Mouse (Mus musculus) adrenal gland, postnatal 36 days (tissue): ENCODE measurements around the gene Sdf4. TPM values are rescaled to one million over a fixed set of nuclear protein-coding genes. Genes with fewer than 3 reads are reported as not detected.

Source experiments
- DNase-seq, 2 experiments: peaks; one replicate each; pipeline ENCODE4 v3.0.0; 2021; ENCODE audit warnings: mixed read lengths in 1 of 2
- microRNA-seq: library from miRNA; unstranded; fragments of <30 nt; microRNA quantifications from one replicate; pipeline ENCODE4 v1.2.0, GENCODE M21; 2021
- total RNA-seq, 2 experiments: library from RNA; stranded (reverse); gene quantifications; 2 replicates each; pipeline ENCODE4 v1.2.3; 2021

Sdf4 gene
- total RNA-seq, 2 experiments from 2014 or later: 266 to 276 TPM

DNA sequence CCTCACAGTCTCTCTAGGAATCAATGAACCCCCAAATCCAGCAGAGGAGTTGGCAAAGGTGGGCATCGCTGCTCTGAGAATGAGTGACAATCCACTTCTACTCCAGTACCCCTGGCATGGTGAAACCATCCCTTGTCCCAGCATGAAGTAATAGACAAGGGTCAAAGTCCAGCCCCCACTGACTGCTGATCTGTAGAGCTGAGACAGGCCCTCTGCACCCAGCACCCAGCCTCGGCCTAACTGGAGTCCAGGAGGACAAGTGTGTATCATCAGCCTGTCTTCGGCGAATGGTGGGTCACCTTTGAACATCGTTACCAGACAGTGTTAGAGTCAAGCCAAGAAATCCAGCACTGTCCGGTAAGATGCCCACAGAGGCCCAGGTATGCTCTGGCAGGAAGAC, 61.9 kb downstream of the Sdf4 start:
- no peak for DNase-seq

DNA sequence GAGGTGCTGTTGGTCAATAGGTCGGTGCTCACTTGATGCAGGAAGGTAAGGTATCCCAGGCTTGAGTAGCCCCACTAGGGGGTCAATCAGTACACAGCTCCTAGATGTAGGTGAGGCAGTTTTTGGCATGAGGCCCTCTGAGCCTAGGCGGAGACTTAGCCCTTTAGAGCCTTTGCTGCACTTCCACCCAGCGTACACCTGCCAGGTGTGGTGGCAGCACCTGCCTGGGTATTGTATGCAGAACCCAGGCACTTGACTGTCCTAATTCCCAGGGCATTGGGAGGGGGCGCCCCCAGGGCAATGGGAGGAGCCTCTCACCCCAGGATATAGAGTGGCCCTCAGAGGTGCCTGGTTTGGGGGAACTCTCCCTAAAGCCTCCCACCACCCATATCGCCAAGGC, 62.5 kb downstream of the Sdf4 start:
- DNase-seq: no peak

- no peak for DNase-seq
Observed at GRCm38 (mm10) chr4:156057702-156058101, 65.0 kb downstream of the Sdf4 start.

GRCm38 (mm10) chr4:156058826-156059225, 66.2 kb downstream of the Sdf4 start:
- no peak for DNase-seq

GRCm38 (mm10) chr4:156059261-156059660, 66.6 kb downstream of the Sdf4 start, which contains the start of gene Ttll10:
Gene Ttll10, minus strand, starts transcription at chr4:156059414.
- DNase-seq: no peak

GRCm38 (mm10) chr4:156059713-156060112, 67.0 kb downstream of the Sdf4 start:
- no peak for DNase-seq

Small RNA genes lying within 50 kb of the gene (microRNA-seq; reads per million reads assigned to microRNA genes)
- gene Mir200a (1.7 reads per million), gene Mir200b (19.2 reads per million, percentile 33 among the genes with 10 or more reads in this experiment), gene Mir429 (7.7 reads per million, percentile 20 among the genes with 10 or more reads in this experiment)

Other genes with a start within 250 kb of the Sdf4 start
- gene Atad3a, start 231.8 kb upstream of the Sdf4 start, total RNA-seq: 10 to 100 TPM; 83.2 to 94.1 TPM
- gene Vwa1, start 218.2 kb upstream of the Sdf4 start, total RNA-seq: 1 to 10 TPM; 3.4 to 6.0 TPM
- under 1 TPM; 0.30 to 0.56 TPM for gene Tmem88b, start 207.0 kb upstream of the Sdf4 start, total RNA-seq
- gene Ankrd65, start 202.4 kb upstream of the Sdf4 start, total RNA-seq: not detected
- gene Mrpl20, start 190.0 kb upstream of the Sdf4 start, total RNA-seq: 100 to 1,000 TPM; 133 to 141 TPM
- 100 to 1,000 TPM in 1 of 2 experiments, 10 to 100 TPM in 1; 86.3 to 122 TPM for gene Ccnl2, start 180.4 kb upstream of the Sdf4 start, total RNA-seq
- 100 to 1,000 TPM; 140 to 170 TPM for gene Aurkaip1, start 161.6 kb upstream of the Sdf4 start, total RNA-seq
- gene Mxra8, start 153.2 kb upstream of the Sdf4 start, total RNA-seq: 10 to 100 TPM; 40.2 to 47.0 TPM
- gene Dvl1, start 145.5 kb upstream of the Sdf4 start, total RNA-seq: 10 to 100 TPM; 61.2 to 61.7 TPM
- gene Tas1r3, start 129.5 kb upstream of the Sdf4 start, total RNA-seq: under 1 TPM; 0.23 TPM
- 10 to 100 TPM in 1 of 2 experiments, 1 to 10 TPM in 1; 9.7 to 21.8 TPM for gene Cptp, start 123.4 kb upstream of the Sdf4 start, total RNA-seq
- gene Ints11, start 123.3 kb upstream of the Sdf4 start, total RNA-seq: 10 to 100 TPM; 30.1 to 34.7 TPM
- gene Pusl1, start 101.1 kb upstream of the Sdf4 start, total RNA-seq: 10 to 100 TPM; 25.1 to 28.1 TPM
- 10 to 100 TPM; 20.1 to 20.7 TPM for gene Acap3, start 101.0 kb upstream of the Sdf4 start, total RNA-seq
- gene Ube2j2, start 49.0 kb upstream of the Sdf4 start, total RNA-seq: 10 to 100 TPM; 70.9 to 81.5 TPM
- 10 to 100 TPM; 43.5 to 89.3 TPM for gene C1qtnf12, start 30.6 kb upstream of the Sdf4 start, total RNA-seq
- gene B3galt6, start 223 bp upstream of the Sdf4 start, total RNA-seq: 1 to 10 TPM; 7.6 to 8.0 TPM
- under 1 TPM; 0.43 to 0.89 TPM for gene Tnfrsf4, start 21.0 kb downstream of the Sdf4 start, total RNA-seq
- under 1 TPM in 1 of 2 experiments, not detected in 1; 0.40 TPM for gene Tnfrsf18, start 33.3 kb downstream of the Sdf4 start, total RNA-seq
- gene Ttll10, start 66.5 kb downstream of the Sdf4 start, total RNA-seq: under 1 TPM in 1 of 2 experiments, not detected in 1; 0.16 TPM
- 10 to 100 TPM; 10.4 to 11.5 TPM for gene 9430015G10Rik, start 117.1 kb downstream of the Sdf4 start, total RNA-seq
- under 1 TPM in 1 of 2 experiments, not detected in 1; 0.10 TPM for gene Rnf223, start 137.6 kb downstream of the Sdf4 start, total RNA-seq
- gene Agrn, start 204.6 kb downstream of the Sdf4 start, total RNA-seq: 10 to 100 TPM; 33.2 to 49.6 TPM
- gene Isg15, start 207.9 kb downstream of the Sdf4 start, total RNA-seq: 1 to 10 TPM; 7.5 to 9.0 TPM
- gene AW011738, start 210.4 kb downstream of the Sdf4 start, total RNA-seq: 1 to 10 TPM; 3.5 to 6.0 TPM
- gene Perm1, start 223.0 kb downstream of the Sdf4 start, total RNA-seq: 1 to 10 TPM; 1.8 to 2.9 TPM
- gene Plekhn1, start 242.0 kb downstream of the Sdf4 start, total RNA-seq: 10 to 100 TPM; 21.5 to 23.0 TPM
- gene Noc2l, start 243.1 kb downstream of the Sdf4 start, total RNA-seq: 10 to 100 TPM; 41.3 to 45.7 TPM